Mouse (Mus musculus): Measurements from ENCODE around the gene Rad1.
"Not testable (repeated sequence)": the region's sequence is repeated elsewhere in the genome, so short reads cannot be mapped to it uniquely, and the experiment has no call there.

The Rad1 gene

GRCm38 (mm10) chr15:10485484-10486364 is at the start of gene Rad1, which contains the start of gene Brix1:
TSS of gene Rad1 (plus strand) at chr15:10486018.
TSS of gene Brix1 (minus strand) at chr15:10485947.
- peak; percentile 99 for DNase-seq

GRCm38 (mm10) chr15:10436893-10437292 is 48.9 kb upstream of the Rad1 start:
- DNase-seq: no peak

GRCm38 (mm10) chr15:10439963-10440362 is 45.9 kb upstream of the Rad1 start:
- no peak for DNase-seq

DNA sequence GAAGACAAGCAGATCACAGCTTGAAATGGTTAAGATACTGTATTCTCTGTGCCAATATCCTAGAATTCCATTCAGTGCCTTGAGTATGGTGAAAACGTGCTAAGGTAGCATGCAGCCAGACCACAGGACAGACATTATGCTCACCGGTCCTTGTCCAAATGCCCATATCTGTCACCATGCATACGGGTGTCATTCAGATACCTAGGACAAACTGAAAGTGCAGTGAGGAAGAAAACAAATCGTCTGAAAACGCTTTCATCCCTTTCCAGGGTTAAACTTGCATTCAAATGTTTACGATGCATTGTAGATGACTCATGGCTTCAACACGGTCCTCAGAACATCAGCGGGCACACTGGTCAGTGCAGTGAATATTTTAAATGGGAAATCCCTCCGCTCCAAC is 44.3 kb upstream of the Rad1 start:
- no peak for DNase-seq

DNA sequence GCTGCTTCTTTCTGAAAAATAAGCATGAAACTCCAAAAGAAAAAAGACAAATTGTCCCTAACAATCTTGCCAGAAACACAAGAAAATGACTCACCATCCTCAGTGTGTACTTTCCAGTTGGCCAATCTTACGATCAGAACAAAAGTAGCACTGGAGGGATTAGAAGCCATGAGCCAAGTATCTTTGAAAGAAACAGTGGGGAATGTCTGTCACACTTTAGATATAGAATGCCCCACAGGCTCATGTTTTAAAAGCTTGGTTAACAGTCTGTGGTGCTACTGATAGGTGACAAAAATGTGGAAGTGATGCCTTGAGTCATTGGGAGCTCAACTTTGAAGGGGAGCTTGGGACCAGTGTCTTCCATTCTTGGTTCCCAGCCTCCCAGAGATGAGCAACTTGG is 43.5 kb upstream of the Rad1 start:
- DNase-seq: no peak

DNA sequence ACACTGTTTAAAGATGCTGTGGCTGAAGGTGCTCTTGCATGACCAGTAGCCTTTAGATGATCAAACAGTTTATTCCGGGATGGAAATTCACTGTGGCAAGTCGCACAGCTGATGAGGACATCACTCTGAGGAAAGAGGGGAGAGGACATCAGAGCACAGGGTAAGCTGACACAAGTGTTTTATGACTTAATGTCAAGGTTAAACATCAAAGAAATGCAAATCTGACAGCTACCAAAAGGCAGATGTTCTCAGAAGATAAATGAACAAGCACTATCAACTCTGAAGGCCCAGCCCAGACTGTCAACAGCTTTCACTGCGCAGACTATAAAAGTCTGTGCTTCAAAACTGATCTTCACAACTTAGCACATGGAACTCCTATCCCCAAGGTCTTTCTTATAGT is 38.7 kb upstream of the Rad1 start:
- DNase-seq: no peak

GRCm38 (mm10) chr15:10460986-10461385 is 24.8 kb upstream of the Rad1 start:
- DNase-seq: peak; percentile 80

DNA sequence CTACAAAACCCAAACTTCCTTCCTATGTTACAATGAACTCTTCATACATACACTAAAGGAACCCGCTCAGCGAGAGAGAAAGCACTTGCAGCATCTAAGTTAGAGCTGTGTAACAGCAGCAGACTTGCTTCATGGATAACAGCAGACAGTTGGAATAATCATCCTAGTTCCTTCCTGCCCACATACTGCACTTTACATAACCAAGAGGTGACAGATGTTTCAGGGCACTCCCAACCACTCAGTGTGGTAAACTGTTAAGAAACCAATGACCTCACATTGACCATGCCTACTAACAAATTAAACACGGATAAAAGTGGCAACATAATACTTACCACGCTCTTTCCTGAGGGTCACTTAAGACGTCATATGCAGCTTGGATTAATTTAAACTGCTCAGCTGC is 22.3 kb upstream of the Rad1 start:
- peak; percentile 55 for DNase-seq

GRCm38 (mm10) chr15:10464678-10465077 is 21.1 kb upstream of the Rad1 start:
- DNase-seq: peak; percentile 52

DNA sequence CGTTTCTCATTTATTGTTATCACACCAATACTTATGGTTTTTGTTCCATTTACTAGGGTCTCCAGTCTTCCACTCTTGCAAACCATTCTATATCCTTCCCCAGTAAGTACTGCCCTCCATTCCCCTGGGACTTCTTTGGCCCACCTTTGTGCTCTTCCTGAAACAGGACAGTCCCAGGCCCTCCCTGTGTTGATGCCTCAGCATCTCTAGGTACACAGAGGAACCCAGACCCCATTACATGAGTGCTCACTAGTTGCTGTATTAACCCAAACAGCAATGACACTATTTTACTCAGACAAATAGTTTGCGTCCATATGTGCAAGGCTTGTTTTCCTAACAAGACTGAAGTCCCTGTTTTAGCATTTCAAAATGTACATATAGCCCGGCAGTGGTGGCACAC is 17.1 kb upstream of the Rad1 start:
- DNase-seq: peak; percentile 60

DNA sequence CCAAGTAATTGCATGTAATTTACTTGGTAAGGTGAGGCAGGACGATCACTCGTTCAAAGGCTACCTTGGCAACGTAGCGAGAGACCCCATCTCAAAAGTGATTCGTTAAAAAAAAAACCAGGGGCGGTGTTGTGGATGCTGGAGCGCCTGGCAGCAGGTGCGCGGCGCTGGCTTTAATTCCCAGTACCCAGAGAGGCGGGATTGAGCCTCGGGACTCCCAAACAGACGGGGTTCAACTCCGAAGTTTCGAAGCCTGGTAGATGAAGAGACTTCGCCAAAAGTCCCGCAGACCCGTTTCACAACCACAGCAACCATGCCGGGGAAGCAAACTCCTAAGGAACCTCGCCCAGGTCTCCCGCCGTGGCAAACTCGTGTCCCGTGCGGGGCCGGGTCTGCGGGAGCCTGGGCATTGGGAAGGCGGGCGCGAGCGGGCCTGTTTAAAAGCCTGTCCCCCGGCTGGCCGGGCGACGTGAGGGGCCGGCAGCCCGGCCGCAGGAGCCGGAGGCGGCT is 16.1 kb upstream of the Rad1 start:
- DNase-seq: no peak

- DNase-seq: peak; percentile 99
Measured at GRCm38 (mm10) chr15:10470151-10470831, 15.5 kb upstream of the Rad1 start, which contains the start of gene Dnajc21. TSS of gene Dnajc21 (minus strand) at chr15:10470516.

- DNase-seq: no peak
Measured at GRCm38 (mm10) chr15:10470941-10471340, 14.9 kb upstream of the Rad1 start.

GRCm38 (mm10) chr15:10486365-10486839 is 584 bp downstream of the Rad1 start:
- DNase-seq: no peak

DNA sequence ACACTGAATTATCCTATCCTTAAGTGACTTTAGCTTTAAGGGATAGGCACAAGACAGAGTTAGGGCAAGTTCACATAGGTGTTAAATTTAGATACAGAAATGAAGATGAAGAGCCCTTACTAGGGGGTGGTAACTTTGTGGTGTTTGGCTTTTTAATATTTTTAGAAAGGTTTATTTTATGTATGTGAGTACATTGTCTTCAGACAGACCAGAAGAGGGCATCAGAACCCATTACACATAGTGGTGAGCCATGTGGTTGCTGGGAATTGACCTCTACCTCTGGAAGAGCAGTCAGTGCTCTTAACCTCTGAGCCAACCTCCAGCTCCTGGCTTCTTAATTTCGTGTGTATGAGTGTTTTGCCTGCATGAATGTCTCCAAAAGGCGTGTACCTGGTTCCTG is 1.4 kb downstream of the Rad1 start:
- peak; percentile 18 for DNase-seq

- DNase-seq: peak; percentile 51
Measured at GRCm38 (mm10) chr15:10490101-10490500, 4.3 kb downstream of the Rad1 start.

DNA sequence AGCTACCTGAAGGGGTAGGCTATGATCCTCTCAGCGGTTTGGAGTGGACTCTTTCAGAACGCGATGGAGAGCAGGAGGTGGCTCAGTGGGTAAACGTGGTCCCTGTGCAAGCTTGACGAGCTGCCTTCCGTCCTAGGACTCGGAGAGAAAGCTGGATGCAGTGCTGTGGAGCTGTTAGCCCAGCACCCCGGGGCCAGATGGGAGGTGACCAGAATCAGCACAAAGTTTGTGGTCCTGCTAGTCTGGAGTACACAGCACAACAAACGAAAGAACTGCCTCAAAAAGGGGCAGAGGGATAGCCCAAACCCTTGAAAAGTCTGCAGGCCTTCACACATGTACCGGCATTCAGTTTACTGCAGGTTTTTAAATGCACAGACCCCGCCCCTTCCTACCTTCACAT is 10.1 kb downstream of the Rad1 start:
- DNase-seq: peak; percentile 59

DNA sequence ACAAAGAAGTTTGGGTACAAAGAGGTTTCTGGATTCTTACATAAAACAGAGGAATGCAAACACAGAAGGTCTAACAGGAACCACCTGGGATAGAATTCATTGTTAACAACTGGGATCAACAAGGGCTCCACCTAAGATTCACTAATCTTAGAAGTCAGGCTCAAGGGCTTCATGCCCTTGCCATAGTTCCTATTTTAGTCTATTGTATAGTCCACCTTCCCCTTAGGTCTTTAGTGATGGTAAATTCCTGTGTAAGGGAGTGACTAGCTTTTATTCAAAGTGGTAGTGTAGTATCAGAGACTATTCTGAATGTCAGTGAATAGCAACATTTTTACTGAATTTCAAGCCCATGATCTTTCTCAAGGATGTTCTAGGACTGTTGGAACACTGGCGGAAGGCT is 10.9 kb downstream of the Rad1 start:
- not testable (repeated sequence) for DNase-seq

DNA sequence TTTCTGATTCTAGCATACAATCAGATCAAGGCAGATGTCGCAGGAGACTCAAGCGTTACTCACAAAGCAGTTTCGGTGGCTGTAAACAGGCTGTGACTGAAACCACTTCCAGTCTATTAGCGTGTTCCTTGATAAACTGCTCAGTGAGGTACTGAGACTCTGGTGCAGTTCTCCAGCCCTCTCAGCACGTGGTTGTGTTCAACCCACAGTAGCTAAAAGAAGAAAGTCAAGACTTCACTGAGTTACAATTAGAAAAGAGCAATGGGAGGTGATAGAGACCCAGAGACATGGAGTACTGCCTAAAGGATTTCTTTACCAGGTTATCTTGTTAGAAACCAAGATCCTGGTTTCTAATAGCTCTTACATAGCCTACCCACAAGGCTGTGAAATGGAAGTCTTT is 13.8 kb downstream of the Rad1 start:
- DNase-seq: peak; percentile 49

DNA sequence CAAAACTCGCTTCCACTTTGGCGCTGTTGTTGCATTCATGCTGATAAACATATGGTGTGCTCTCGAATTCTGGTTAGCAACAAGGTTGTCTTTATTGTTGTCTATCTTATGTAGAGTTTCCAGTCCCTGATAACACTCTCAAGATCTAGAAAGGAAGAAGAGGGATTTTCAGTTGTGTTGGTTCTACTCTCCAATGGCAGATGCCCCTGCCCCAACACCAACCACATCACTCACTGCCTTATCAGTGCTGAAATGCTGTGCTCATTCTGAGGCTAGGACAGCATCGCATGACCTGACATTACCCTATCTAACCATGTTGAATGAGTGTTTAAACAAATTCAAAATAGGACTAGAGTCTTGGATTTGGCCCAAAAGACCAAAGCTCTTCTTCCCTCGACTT is 14.2 kb downstream of the Rad1 start:
- DNase-seq: no peak

GRCm38 (mm10) chr15:10500838-10501719 is 15.3 kb downstream of the Rad1 start:
- DNase-seq: peak; percentile 66

- DNase-seq: peak; percentile 96
Measured at GRCm38 (mm10) chr15:10506099-10506498, 20.3 kb downstream of the Rad1 start.

DNA sequence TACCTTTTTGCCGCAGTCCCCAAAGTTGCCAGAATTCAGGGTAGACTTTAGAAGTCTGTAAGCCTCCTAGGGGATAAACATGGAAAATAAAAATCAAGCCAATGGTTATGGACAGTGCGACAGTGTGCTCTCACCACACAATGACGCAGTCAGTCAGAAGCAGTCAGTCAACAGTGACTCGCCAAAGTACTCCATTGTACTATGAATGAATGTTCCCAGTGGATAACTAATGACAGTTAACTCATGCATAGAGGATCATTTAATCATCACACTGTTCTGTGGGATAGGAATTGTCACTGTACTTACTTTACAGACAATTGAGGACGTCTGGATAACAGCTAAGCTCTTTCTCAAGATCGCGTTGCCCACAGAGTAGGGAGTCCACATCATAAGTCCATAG is 29.3 kb downstream of the Rad1 start:
- no peak for DNase-seq

All from heart, adult 11 months (tissue).